8 mouse cellular contexts compared by ENCODE assay signal in genomic region chr3:86796716-86797115, GRCm38 (mm10).
DNase-seq lines count a peak whose midpoint lies in the region; ATAC-seq and TF ChIP-seq lines count a peak whose summit lies in the region.

No protein-coding gene starts in this region.

- H3K79me2 ChIP-seq in heart, adult 2 months (replicated peaks; ENCODE audit: control insufficient read depth, insufficient read depth, low read length) = no peaks in the 10 kb centered on the region

- no peaks in the 10 kb centered on the region for H3K27me3 ChIP-seq in heart, adult 2 months (ENCODE audit: control insufficient read depth, insufficient read depth, low read length)
- H3K27me3 ChIP-seq in spleen, adult 2 months (ENCODE audit: control insufficient read depth, insufficient read depth, low read length) = no peaks in the 10 kb centered on the region

- no peak overlapping the region for H3K9ac ChIP-seq in heart, adult 2 months (ENCODE audit: low read depth, low read length)

- peaks cover 4% of the 10 kb centered on the region for H3K4me1 ChIP-seq in heart, adult 2 months (ENCODE audit: control insufficient read depth, insufficient read depth, low read length)
- no peaks in the 10 kb centered on the region for H3K4me1 ChIP-seq in spleen, adult 2 months (ENCODE audit: control insufficient read depth, insufficient read depth, insufficient read length)

- TF ChIP-seq CTCF in heart, adult 2 months (IDR thresholded peaks at IDR 0.05) = peak; percentile 74
- peak; percentile 33; the same call in 1 of the 2 replicates for TF ChIP-seq CTCF in spleen, adult 2 months (IDR thresholded peaks at IDR 0.05; ENCODE audit: extremely low read depth, insufficient read depth, insufficient read length, insufficient replicate concordance)

- intact Hi-C loops in heart, adult 2 months (cut with DNase I) = no loop called here
- intact Hi-C loops in heart, postnatal 10 days (cut with DNase I) = no loop called here

- no peak for TF ChIP-seq POLR2A in heart, adult 2 months (IDR thresholded peaks at IDR 0.05; ENCODE audit: insufficient read depth, low read depth, low read length)
- TF ChIP-seq POLR2A in spleen, adult 2 months (IDR thresholded peaks at IDR 0.05; ENCODE audit: low read depth, low read length) = no peak

- no peak for DNase-seq in heart, adult 2 months
- no peak for DNase-seq in heart, postnatal 10 days
- no peak for DNase-seq in spleen, adult 2 months (ENCODE audit: low read depth in 1 of 2, low spot score in 2 of 2)
- DNase-seq in spleen, postnatal 10 days (ENCODE audit: low spot score in 2 of 2) = no peak
- DNase-seq in retina, postnatal 1 day = peak; percentile 61
- DNase-seq in urinary bladder, adult 2 months (ENCODE audit: low spot score) = no peak
- no peak for DNase-seq in right cerebral cortex, postnatal 25 days

- H3K27ac ChIP-seq in heart, adult 2 months = no peak overlapping the region
- H3K27ac ChIP-seq in spleen, adult 2 months (ENCODE audit: insufficient read depth, low read length) = no peak overlapping the region

- no peak for TF ChIP-seq EP300 in heart, adult 2 months (IDR thresholded peaks at IDR 0.05; ENCODE audit: insufficient read depth, low read depth, low read length)

- 47% methylated on average over 6 of the region's 6 CpGs for WGBS in heart, adult 2 months
- WGBS in spleen, adult 2 months = 62% methylated on average over 6 of the region's 6 CpGs

- peak; percentile 55 for ATAC-seq in erythroblast, adult 5-6 weeks (replicated peaks; ENCODE audit: low FRiP score, poor library complexity, severe bottlenecking)

- no peak overlapping the region for H3K4me3 ChIP-seq in heart, adult 2 months
- no peak overlapping the region for H3K4me3 ChIP-seq in spleen, adult 2 months (ENCODE audit: extremely low read depth, insufficient read depth, insufficient read length)

- no peaks in the 10 kb centered on the region for H3K36me3 ChIP-seq in heart, adult 2 months (ENCODE audit: control insufficient read depth, insufficient read depth, low read length)
- no peaks in the 10 kb centered on the region for H3K36me3 ChIP-seq in spleen, adult 2 months (ENCODE audit: control insufficient read depth, insufficient read depth, low read length)
